Mouse (Mus musculus): Measurements from ENCODE around the gene Kif13a.

- TF ChIP-seq POLR2A (IDR thresholded peaks at IDR 0.05; ENCODE audit: borderline replicate concordance, extremely low read depth, insufficient read depth, insufficient read length, poor library complexity, severe bottlenecking), result no peak
- no peak for TF ChIP-seq CTCF (IDR thresholded peaks at IDR 0.05; ENCODE audit: borderline replicate concordance, extremely low read depth, insufficient read depth, insufficient read length)
Measured at GRCm38 (mm10) chr13:46875377-46875776, 54.3 kb downstream of the Kif13a start.
